ENCODE assay signal across 11 mouse cellular contexts in the genomic region with DNA sequence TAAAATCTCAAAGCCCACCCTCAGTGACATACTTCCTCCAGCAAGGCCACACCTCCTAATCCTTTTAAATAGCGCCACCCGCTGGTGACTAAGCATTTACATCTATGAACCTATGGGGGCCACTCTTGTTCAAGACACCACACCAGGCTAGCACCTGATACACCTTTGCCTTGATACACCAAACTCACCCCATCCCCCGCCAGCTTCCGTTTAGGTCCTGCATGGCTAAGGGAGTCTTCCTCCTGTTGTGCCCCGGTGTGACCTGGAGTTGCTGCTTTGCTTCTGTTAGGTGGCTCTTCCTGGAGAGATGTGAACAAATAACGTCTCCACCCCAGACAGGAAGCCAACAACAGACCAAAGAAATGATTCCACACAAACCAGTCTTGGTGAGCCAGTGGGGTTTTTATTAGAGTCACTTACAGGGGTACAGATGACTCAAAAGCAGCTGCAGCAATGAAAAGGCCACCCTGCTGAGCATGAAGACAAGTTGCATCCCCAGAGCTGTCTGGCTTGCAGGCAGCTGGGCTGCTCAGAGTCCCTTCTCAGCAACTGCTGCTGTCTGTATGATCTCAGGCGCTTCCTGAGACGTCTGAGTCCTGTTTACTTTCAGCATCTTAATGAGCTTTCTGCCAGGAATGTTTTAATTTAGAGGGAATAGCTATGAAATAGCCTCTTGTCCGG. TPM values are rescaled to one million over a fixed set of nuclear protein-coding genes. Genes with fewer than 3 reads are reported as not detected.
DNase-seq lines count a peak whose midpoint lies in the region; ATAC-seq and TF ChIP-seq lines count a peak whose summit lies in the region.
"Had no signal": no experiment of that assay in that cellular context is flagged by ENCODE, and none has a peak within 500 bp of the region (broad histone marks: within the 10 kb centered on the region; RNA-seq: fewer than 3 reads in every experiment).

No protein-coding gene starts in this region.

- H3K4me2 ChIP-seq in midbrain, embryonic 13.5 days (replicated peaks): no peak overlapping the region
- H3K4me2 ChIP-seq in midbrain, embryonic 15.5 days: no peak overlapping the region
- no peak overlapping the region for H3K4me2 ChIP-seq in hindbrain, embryonic 16.5 days (ENCODE audit: low read length)
- H3K4me2 ChIP-seq: embryonic facial prominence, embryonic 12.5 days had no signal

- peaks cover 3% of the 10 kb centered on the region; the same call in 1 of the 2 replicates for H3K9me3 ChIP-seq in midbrain, embryonic 13.5 days
- H3K9me3 ChIP-seq in midbrain, embryonic 15.5 days: no peaks in the 10 kb centered on the region
- no peaks in the 10 kb centered on the region; the same call in 1 of the 2 replicates for H3K9me3 ChIP-seq in hindbrain, embryonic 16.5 days (ENCODE audit: control insufficient read depth, low read length)
- H3K9me3 ChIP-seq: embryonic facial prominence, embryonic 12.5 days had no signal

- H3K4me1 ChIP-seq in midbrain, embryonic 13.5 days (replicated peaks): peaks cover 10% of the 10 kb centered on the region
- peaks cover 9% of the 10 kb centered on the region; the same call in 1 of the 2 replicates for H3K4me1 ChIP-seq in midbrain, embryonic 15.5 days
- peaks cover 6% of the 10 kb centered on the region for H3K4me1 ChIP-seq in hindbrain, embryonic 16.5 days (ENCODE audit: control insufficient read depth, insufficient read depth, low read depth, low read length)
- peaks cover 45% of the 10 kb centered on the region for H3K4me1 ChIP-seq in olfactory bulb, adult 2 months (ENCODE audit: control insufficient read depth, insufficient read depth, low read length)
- H3K4me1 ChIP-seq: embryonic facial prominence, embryonic 12.5 days had no signal

- peak; percentile 55 for ATAC-seq in frontal cortex, adult (ENCODE audit: low TSS enrichment)
- ATAC-seq in midbrain, embryonic 13.5 days: no peak
- ATAC-seq in midbrain, embryonic 15.5 days (replicated peaks): no peak
- ATAC-seq in hindbrain, embryonic 16.5 days: no peak

- no peak for DNase-seq in frontal cortex, postnatal 14 days (ENCODE audit: low spot score in 2 of 2)
- no peak for DNase-seq in heart, adult 8-10 months (ENCODE audit: low spot score)
- no peak for DNase-seq in gastrocnemius, postnatal 4 days (ENCODE audit: low spot score in 2 of 2)
- DNase-seq: kidney, postnatal 25 days; liver had no signal

- WGBS in midbrain, embryonic 13.5 days: 63% methylated on average over 9 of the region's 9 CpGs
- WGBS in midbrain, embryonic 15.5 days: 58% methylated on average over 9 of the region's 9 CpGs
- 54% methylated on average over 9 of the region's 9 CpGs for WGBS in hindbrain, embryonic 16.5 days
- 37% methylated on average over 9 of the region's 9 CpGs for WGBS in olfactory bulb, adult 2 months

- H3K36me3 ChIP-seq in midbrain, embryonic 13.5 days: no peaks in the 10 kb centered on the region
- H3K36me3 ChIP-seq in midbrain, embryonic 15.5 days (replicated peaks): no peaks in the 10 kb centered on the region
- no peaks in the 10 kb centered on the region for H3K36me3 ChIP-seq in hindbrain, embryonic 16.5 days (ENCODE audit: control insufficient read depth, insufficient read depth, low read length)
- H3K36me3 ChIP-seq: embryonic facial prominence, embryonic 12.5 days had no signal

- TF ChIP-seq POLR2A in olfactory bulb, adult 2 months (IDR thresholded peaks at IDR 0.05; ENCODE audit: insufficient read depth, low read depth, low read length): no peak

- no peak overlapping the region for H3K9ac ChIP-seq in midbrain, embryonic 13.5 days (replicated peaks)
- no peak overlapping the region for H3K9ac ChIP-seq in midbrain, embryonic 15.5 days
- H3K9ac ChIP-seq in hindbrain, embryonic 16.5 days (ENCODE audit: low read depth, low read length): no peak overlapping the region
- H3K9ac ChIP-seq: embryonic facial prominence, embryonic 12.5 days had no signal

- no peak overlapping the region for H3K4me3 ChIP-seq in midbrain, embryonic 13.5 days (replicated peaks)
- H3K4me3 ChIP-seq in midbrain, embryonic 15.5 days: no peak overlapping the region
- no peak overlapping the region for H3K4me3 ChIP-seq in hindbrain, embryonic 16.5 days (ENCODE audit: low read length)
- no peak overlapping the region for H3K4me3 ChIP-seq in olfactory bulb, adult 2 months (ENCODE audit: insufficient read depth, low read depth, low read length)
- H3K4me3 ChIP-seq: embryonic facial prominence, embryonic 12.5 days had no signal

- no peak for TF ChIP-seq CTCF in olfactory bulb, adult 2 months (IDR thresholded peaks at IDR 0.05; ENCODE audit: insufficient read depth, low read depth, low read length)

- H3K27me3 ChIP-seq in midbrain, embryonic 13.5 days: no peaks in the 10 kb centered on the region
- no peaks in the 10 kb centered on the region for H3K27me3 ChIP-seq in midbrain, embryonic 15.5 days (replicated peaks)
- no peaks in the 10 kb centered on the region for H3K27me3 ChIP-seq in hindbrain, embryonic 16.5 days (replicated peaks; ENCODE audit: control insufficient read depth, insufficient read depth, low read length)
- H3K27me3 ChIP-seq: embryonic facial prominence, embryonic 12.5 days had no signal

- 0 out of 2 replicates have a peak overlapping the region, but pooled peaks have one; percentile 35 for H3K27ac ChIP-seq in midbrain, embryonic 13.5 days
- no peak overlapping the region for H3K27ac ChIP-seq in midbrain, embryonic 15.5 days
- H3K27ac ChIP-seq in hindbrain, embryonic 16.5 days (ENCODE audit: low read depth, low read length): 0 out of 2 replicates have a peak overlapping the region, but pooled peaks have one; percentile 5
- H3K27ac ChIP-seq in olfactory bulb, adult 2 months (ENCODE audit: insufficient read depth, low read depth, low read length): peak overlapping the region; percentile 96
- H3K27ac ChIP-seq: embryonic facial prominence, embryonic 12.5 days had no signal

RNA-seq across cellular contexts. Expression of a gene that starts 26.0 kb away (rescaled TPM):
- 0.05 TPM in 1 of 2 replicates, not detected in the other for polyA plus RNA-seq in midbrain, embryonic 13.5 days (2015; fragmentation: Nextera tagmentation; extraction: Ambion mirVana)
- not detected in 2 replicates for polyA plus RNA-seq in midbrain, embryonic 15.5 days (2015; fragmentation: Nextera tagmentation; extraction: Ambion mirVana)
- polyA plus RNA-seq in hindbrain, embryonic 16.5 days (2015; fragmentation: Nextera tagmentation; extraction: Ambion mirVana): not detected in 2 replicates
- not detected in 2 replicates for polyA plus RNA-seq in olfactory bulb, adult 2 months (2012; ENCODE audit: insufficient read depth, insufficient read length, low replicate concordance, missing spikeins)
- not detected for total RNA-seq in heart, adult 8-10 months (2022)
- not detected for total RNA-seq in gastrocnemius, postnatal 4 days (2021)
- polyA plus RNA-seq: embryonic facial prominence, embryonic 12.5 days had no signal
